Mouse (Mus musculus): Measurements from ENCODE around the gene Hpca.
A peak's percentile ranks its signal among the peaks of the same experiment; 100 is the strongest.

Gene Hpca

GRCm38 (mm10) chr4:129107348-129107899, 14.4 kb downstream of the Hpca start:
- DNase-seq, result no peak

GRCm38 (mm10) chr4:129106073-129106472, 15.8 kb downstream of the Hpca start:
- no peak for DNase-seq

- no peak for DNase-seq
Observed at GRCm38 (mm10) chr4:129105356-129105755, 16.5 kb downstream of the Hpca start, which contains the start of gene Tmem54. Gene Tmem54, plus strand, starts transcription at chr4:129105548.

- DNase-seq, result no peak
Observed at GRCm38 (mm10) chr4:129102133-129102829, 19.6 kb downstream of the Hpca start.

GRCm38 (mm10) chr4:129097006-129097405, 24.8 kb downstream of the Hpca start:
- DNase-seq, result no peak

- DNase-seq, result no peak
Observed at GRCm38 (mm10) chr4:129095276-129095675, 26.6 kb downstream of the Hpca start.

GRCm38 (mm10) chr4:129087850-129088249, 34.0 kb downstream of the Hpca start:
- DNase-seq, result no peak

- DNase-seq, result peak; percentile 44 to 63
Observed at GRCm38 (mm10) chr4:129086078-129086477, 35.8 kb downstream of the Hpca start.

GRCm38 (mm10) chr4:129084896-129085295, 36.9 kb downstream of the Hpca start:
- DNase-seq, result no peak

GRCm38 (mm10) chr4:129082379-129083115, 39.3 kb downstream of the Hpca start:
- DNase-seq, result peak; percentile 62 to 63

- DNase-seq, result no peak
Observed at GRCm38 (mm10) chr4:129081939-129082338, 39.9 kb downstream of the Hpca start.

- DNase-seq, result no peak
Observed at GRCm38 (mm10) chr4:129081512-129081911, 40.3 kb downstream of the Hpca start.

- no peak for DNase-seq
Observed at GRCm38 (mm10) chr4:129081041-129081440, 40.8 kb downstream of the Hpca start.

GRCm38 (mm10) chr4:129079126-129079525, 42.7 kb downstream of the Hpca start:
- DNase-seq, result no peak

- no peak for DNase-seq
Observed at GRCm38 (mm10) chr4:129068848-129069247, 53.0 kb downstream of the Hpca start.

GRCm38 (mm10) chr4:129067638-129068415, 54.0 kb downstream of the Hpca start:
- DNase-seq, result no peak

GRCm38 (mm10) chr4:129065688-129066236, 56.1 kb downstream of the Hpca start:
- no peak for DNase-seq

GRCm38 (mm10) chr4:129062281-129063075, 59.4 kb downstream of the Hpca start:
- DNase-seq, result no peak

Data from thymus, postnatal 36 days (tissue).